In genomic region chr13:20299424-20299823, GRCm38 (mm10) we compare ENCODE assay signal across 9 mouse cellular contexts.
DNase-seq lines count a peak whose midpoint lies in the region; ATAC-seq and TF ChIP-seq lines count a peak whose summit lies in the region.
"Had no signal": no experiment of that assay in that cellular context is flagged by ENCODE, and none has a peak within 500 bp of the region (broad histone marks: within the 10 kb centered on the region; RNA-seq: fewer than 3 reads in every experiment).

No protein-coding gene starts in this region.

- TF ChIP-seq CTCF in kidney, adult 2 months (conservative IDR thresholded peaks at IDR 0.05; ENCODE audit: insufficient read depth, insufficient read length, low read depth, low read length) = peak; percentile 56

- H3K27ac ChIP-seq in kidney, adult 2 months (ENCODE audit: insufficient read depth, low read depth, low read length) = no peak overlapping the region
- H3K27ac ChIP-seq in midbrain, embryonic 16.5 days (ENCODE audit: low read length) = no peak overlapping the region
- H3K27ac ChIP-seq: embryonic facial prominence, embryonic 13.5 days had no signal

- DNase-seq in left cerebral cortex, adult 18-20 months (ENCODE audit: low spot score in 2 of 2) = peak; percentile 28 to 55
- no peak for DNase-seq in left cerebral cortex, adult 11 months (ENCODE audit: low spot score)
- peak; percentile 60 for DNase-seq in NIH3T3 (ENCODE audit: low read depth)
- DNase-seq in kidney, adult 2 months = peak; percentile 36
- no peak for DNase-seq in gastrocnemius, postnatal 4 days (ENCODE audit: low spot score in 2 of 2)
- DNase-seq in adrenal gland, postnatal 25 days = no peak

- no peak overlapping the region for H3K4me3 ChIP-seq in kidney, adult 2 months (ENCODE audit: insufficient read depth, low read depth, low read length)
- no peak overlapping the region for H3K4me3 ChIP-seq in midbrain, embryonic 16.5 days (ENCODE audit: low read depth, low read length)
- H3K4me3 ChIP-seq: embryonic facial prominence, embryonic 13.5 days had no signal

- no peaks in the 10 kb centered on the region for H3K36me3 ChIP-seq in kidney, adult 2 months (ENCODE audit: control insufficient read depth, insufficient read depth, low read length)
- H3K36me3 ChIP-seq in midbrain, embryonic 16.5 days (ENCODE audit: control insufficient read depth, insufficient read depth, low read length) = no peaks in the 10 kb centered on the region
- H3K36me3 ChIP-seq: embryonic facial prominence, embryonic 13.5 days had no signal

- no peaks in the 10 kb centered on the region for H3K4me1 ChIP-seq in kidney, adult 2 months (ENCODE audit: control insufficient read depth, insufficient read depth, low read length)
- no peaks in the 10 kb centered on the region for H3K4me1 ChIP-seq in midbrain, embryonic 16.5 days (ENCODE audit: control insufficient read depth, insufficient read depth, low read length)
- H3K4me1 ChIP-seq: embryonic facial prominence, embryonic 13.5 days had no signal

- no peak overlapping the region for H3K4me2 ChIP-seq in midbrain, embryonic 16.5 days (ENCODE audit: low read length)
- H3K4me2 ChIP-seq: embryonic facial prominence, embryonic 13.5 days had no signal

- TF ChIP-seq POLR2A in kidney, adult 2 months (IDR thresholded peaks at IDR 0.05; ENCODE audit: low read depth, low read length) = no peak

- WGBS in kidney, adult 2 months = 56% methylated on average over 3 of the region's 3 CpGs
- 61% methylated on average over 3 of the region's 3 CpGs for WGBS in midbrain, embryonic 16.5 days

- H3K9ac ChIP-seq in midbrain, embryonic 16.5 days (ENCODE audit: low read depth, low read length) = no peak overlapping the region
- H3K9ac ChIP-seq: embryonic facial prominence, embryonic 13.5 days had no signal

- no peaks in the 10 kb centered on the region for H3K9me3 ChIP-seq in midbrain, embryonic 16.5 days (replicated peaks; ENCODE audit: control insufficient read depth, low read length, poor library complexity, severe bottlenecking)
- H3K9me3 ChIP-seq: embryonic facial prominence, embryonic 13.5 days had no signal

- no peaks in the 10 kb centered on the region for H3K27me3 ChIP-seq in kidney, adult 2 months (replicated peaks; ENCODE audit: control insufficient read depth, insufficient read depth, low read length)
- H3K27me3 ChIP-seq in midbrain, embryonic 16.5 days (ENCODE audit: control insufficient read depth, insufficient read depth, low read depth, low read length) = no peaks in the 10 kb centered on the region

- peak; percentile 84 for ATAC-seq in common myeloid progenitor, adult 5-6 weeks (replicated peaks; ENCODE audit: low read depth, poor library complexity, severe bottlenecking)
- peak; percentile 64 for ATAC-seq in midbrain, embryonic 16.5 days

Comparison
In these comparisons a context has a peak if more than half of its experiments do, and no peak if none do; other contexts are left out.
1. DNase-seq: peak in left cerebral cortex, adult 18-20 months (2 of 2), NIH3T3 (single experiment) and kidney, adult 2 months (single experiment); none in left cerebral cortex, adult 11 months (single experiment), gastrocnemius, postnatal 4 days (0 of 2) and adrenal gland, postnatal 25 days (single experiment).